Mouse (Mus musculus) liver, adult 2 months (tissue): ENCODE data around the gene Drd1. TPM values are rescaled to one million over a fixed set of nuclear protein-coding genes. Genes with fewer than 3 reads are reported as not detected.
A peak's percentile ranks its signal among the peaks of the same experiment; 100 is the strongest.

ENCODE experiments used
- DNase-seq: peaks from one replicate; pipeline ENCODE4 v3.0.0-alpha.2; 2011; ENCODE audit warnings: low read depth, low spot score; ENCODE audit errors: extremely low read depth
- H3K27ac ChIP-seq: fragments of 200-500 bp; replicated peaks from 2 replicates; pipeline ENCODE4 v1.5.1; 2012; ENCODE audit warnings: low read depth, mild to moderate bottlenecking, control low read depth, inconsistent platforms, low read length; ENCODE audit not compliant: insufficient read depth
- H3K27me3 ChIP-seq: fragments of 200-500 bp; 2 replicates; pipeline ENCODE4 v1.6.1; 2012; ENCODE audit warnings: mild to moderate bottlenecking, moderate library complexity, low read length, inconsistent platforms; ENCODE audit not compliant: control insufficient read depth, insufficient read depth
- H3K36me3 ChIP-seq: fragments of 200-500 bp; 2 replicates; pipeline ENCODE4 v1.6.1; 2012; ENCODE audit warnings: low read length, inconsistent platforms; ENCODE audit not compliant: control insufficient read depth, insufficient read depth
- H3K4me1 ChIP-seq: fragments of 200-500 bp; 2 replicates; pipeline ENCODE4 v1.6.1; 2011; ENCODE audit warnings: low read length; ENCODE audit not compliant: control insufficient read depth, insufficient read depth
- H3K4me3 ChIP-seq: fragments of 200-500 bp; 2 replicates; pipeline ENCODE4 v1.5.1; 2011; ENCODE audit warnings: low read depth, mild to moderate bottlenecking, control low read depth, low read length, moderate library complexity; ENCODE audit not compliant: insufficient read depth
- H3K79me2 ChIP-seq: fragments of 200-500 bp; 2 replicates; pipeline ENCODE4 v1.6.1; 2012; ENCODE audit warnings: inconsistent platforms, mild to moderate bottlenecking, low read length, moderate library complexity; ENCODE audit not compliant: control insufficient read depth, insufficient read depth
- H3K9ac ChIP-seq: fragments of 200-500 bp; 2 replicates; pipeline ENCODE4 v1.6.1; 2012; ENCODE audit warnings: low read depth, mild to moderate bottlenecking, control low read depth, inconsistent platforms, low read length
- CTCF ChIP-seq: fragments of 200-500 bp; IDR thresholded peaks from 2 replicates; pipeline ENCODE4 v1.5.1; 2011; ENCODE audit warnings: low read depth, low read length, control low read depth
- POLR2A ChIP-seq: fragments of 200-500 bp; IDR thresholded peaks from 2 replicates; pipeline ENCODE4 v1.6.1; 2011; ENCODE audit warnings: low read length, control low read depth; ENCODE audit not compliant: insufficient read depth; ENCODE audit errors: extremely low read depth
- WGBS: fragments of 180-500 bp; shearing (Covaris S2); methylation state at CpG from one replicate; pipeline ENCODE4 v1.1.7; 2018; 5-methylcytosine and 5-hydroxymethylcytosine counted together
- polyA plus RNA-seq: library from polyadenylated mRNA; depleted of rRNA; stranded (reverse); fragments of >200 nt; gene quantifications from 2 replicates; pipeline ENCODE4 v1.2.3, GENCODE M21; 2012
- total RNA-seq: library from RNA; depleted of rRNA; stranded (reverse); fragments of >200 nt; gene quantifications from 2 replicates; pipeline ENCODE4 v1.2.3, GENCODE M21; 2014

Gene Drd1
- total and polyA plus RNA-seq, 2 experiments: not detected

DNA sequence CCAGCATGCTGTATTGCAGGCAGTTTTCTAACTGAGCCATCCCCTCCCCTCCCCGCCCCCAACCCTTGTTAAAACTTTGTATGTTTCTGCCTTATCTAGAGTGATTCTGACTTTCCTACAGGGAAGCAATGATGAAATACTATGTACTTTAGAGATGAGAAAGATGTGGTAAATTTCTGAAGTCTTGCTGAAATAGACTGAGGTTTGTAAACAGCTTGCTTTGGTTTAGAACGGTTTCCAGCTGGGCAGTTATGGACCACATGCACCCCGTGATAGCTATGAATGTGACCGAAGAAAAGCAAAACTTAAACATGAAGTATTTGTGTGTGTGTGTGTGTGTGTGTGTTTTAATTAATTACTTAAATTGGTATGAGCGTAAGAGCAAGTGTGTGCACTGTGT, 29.3 kb upstream of the Drd1 start:
- no peak for TF ChIP-seq POLR2A
- no peak for TF ChIP-seq CTCF
- WGBS: 55% methylated on average over 5 of the region's 5 CpGs
- H3K27ac ChIP-seq: no peak overlapping the region
- peaks cover 7% of the 10 kb centered on the region; the same call in 1 of the 2 replicates for H3K79me2 ChIP-seq
- no peaks in the 10 kb centered on the region for H3K27me3 ChIP-seq
- DNase-seq: peak; percentile 34
- peaks cover 8% of the 10 kb centered on the region for H3K4me1 ChIP-seq
- no peak overlapping the region for H3K9ac ChIP-seq
- no peak overlapping the region for H3K4me3 ChIP-seq
- H3K36me3 ChIP-seq: peaks cover 40% of the 10 kb centered on the region

- no peak for DNase-seq
- 62% methylated on average over 4 of the region's 4 CpGs for WGBS
Measured at GRCm38 (mm10) chr13:54084178-54084577, 28.7 kb upstream of the Drd1 start.

GRCm38 (mm10) chr13:54082946-54083345, 27.4 kb upstream of the Drd1 start:
- DNase-seq: peak; percentile 27
- Histone ChIP-seq H3K79me2 (peaks cover 19% of the 10 kb centered on the region; the same call in 1 of the 2 replicates), H3K27ac (no peak overlapping the region), H3K4me3 (no peak overlapping the region), H3K4me1 (peaks cover 22% of the 10 kb centered on the region), H3K9ac (no peak overlapping the region), H3K27me3 (no peaks in the 10 kb centered on the region), H3K36me3 (peaks cover 24% of the 10 kb centered on the region)
- TF ChIP-seq POLR2A (no peak), CTCF (no peak)
- WGBS: 52% methylated on average over 5 of the region's 5 CpGs

More at GRCm38 (mm10) chr13:54084178-54084577, 28.7 kb upstream of the Drd1 start:
- TF ChIP-seq CTCF (no peak), POLR2A (no peak)
- Histone ChIP-seq H3K9ac (no peak overlapping the region), H3K27me3 (no peaks in the 10 kb centered on the region), H3K79me2 (peaks cover 11% of the 10 kb centered on the region; the same call in 1 of the 2 replicates), H3K4me3 (no peak overlapping the region), H3K27ac (no peak overlapping the region), H3K36me3 (peaks cover 35% of the 10 kb centered on the region), H3K4me1 (peaks cover 13% of the 10 kb centered on the region)

DNA sequence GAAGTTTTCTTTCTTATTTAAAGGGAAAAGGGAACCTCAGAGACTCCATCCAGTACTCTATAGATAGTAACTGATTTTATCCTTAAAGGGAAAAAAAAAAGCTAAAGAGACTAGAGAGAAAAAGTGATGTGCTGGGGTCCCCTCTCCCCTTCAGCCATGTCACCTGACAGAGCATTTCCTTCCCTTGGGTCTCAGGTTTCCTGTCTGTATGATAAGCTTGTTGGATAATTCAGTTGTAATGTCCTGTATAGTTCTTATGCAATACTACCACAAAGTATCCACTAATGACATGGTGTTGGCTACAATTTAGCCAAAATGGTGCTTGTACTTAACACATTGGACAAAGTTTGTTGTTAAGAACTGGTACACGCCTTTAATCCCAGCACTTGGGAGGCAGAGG, 25.3 kb upstream of the Drd1 start:
- peaks cover 7% of the 10 kb centered on the region for H3K36me3 ChIP-seq
- no peak overlapping the region for H3K4me3 ChIP-seq
- H3K27me3 ChIP-seq: no peaks in the 10 kb centered on the region
- peaks cover 38% of the 10 kb centered on the region for H3K4me1 ChIP-seq
- no peak overlapping the region for H3K9ac ChIP-seq
- WGBS: 50% methylated on average over 1 of the region's 1 CpGs
- TF ChIP-seq CTCF: no peak
- DNase-seq: peak; percentile 40
- peaks cover 19% of the 10 kb centered on the region; the same call in 1 of the 2 replicates for H3K79me2 ChIP-seq
- peak overlapping the region; percentile 86; the same call in 1 of the 2 replicates for H3K27ac ChIP-seq

DNA sequence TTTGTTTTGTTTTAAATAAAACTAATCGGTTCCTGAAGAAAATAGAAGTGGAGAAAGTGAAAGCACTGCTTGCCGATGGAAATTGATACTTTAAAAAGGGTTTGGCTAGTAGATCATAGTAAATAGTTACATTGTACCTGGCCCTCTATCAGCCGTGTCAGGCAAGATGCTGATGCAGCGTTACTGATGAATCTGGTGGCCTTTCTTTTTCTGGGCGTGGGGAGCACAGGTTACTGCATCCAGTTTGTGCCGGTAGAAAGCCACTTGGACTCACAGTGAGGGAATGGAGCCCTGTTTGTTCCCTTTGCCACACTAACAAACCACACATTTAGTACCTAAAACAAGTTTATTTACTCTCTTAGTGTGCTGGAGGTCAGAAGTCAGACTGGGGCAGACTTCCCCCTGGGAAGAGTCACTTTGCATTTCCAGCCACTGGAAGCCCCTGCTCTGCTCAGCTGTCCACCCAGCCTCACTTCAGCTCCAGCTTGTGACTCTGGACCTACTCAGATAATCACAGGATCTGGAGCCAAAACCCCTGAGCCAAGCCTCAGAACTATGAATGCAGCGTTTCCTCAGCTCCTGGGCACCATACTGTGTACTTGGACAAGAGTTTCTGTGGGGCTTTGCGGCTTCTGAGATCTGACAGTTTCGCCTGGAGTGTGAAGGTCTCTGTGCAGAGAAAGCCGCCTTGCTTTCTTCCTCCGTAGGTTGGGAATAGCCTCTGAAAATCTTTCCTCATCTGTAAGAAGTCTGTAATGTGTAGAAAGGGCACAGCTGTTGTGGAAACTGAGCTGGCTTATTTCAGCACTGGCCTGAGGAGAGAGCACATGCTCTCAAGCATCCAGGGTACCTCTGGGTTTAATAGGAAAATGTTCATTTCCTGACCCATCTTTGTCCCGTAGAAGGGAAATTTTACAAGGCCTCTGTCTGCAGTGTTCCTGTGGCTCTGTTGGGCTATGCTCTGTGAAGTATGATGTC, 24.6 kb upstream of the Drd1 start:
- Histone ChIP-seq H3K27me3 (no peaks in the 10 kb centered on the region), H3K36me3 (peaks cover 2% of the 10 kb centered on the region; the same call in 1 of the 2 replicates), H3K79me2 (peaks cover 23% of the 10 kb centered on the region; the same call in 1 of the 2 replicates), H3K4me3 (0 out of 2 replicates have a peak overlapping the region, but pooled peaks have one; percentile 17), H3K4me1 (peaks cover 43% of the 10 kb centered on the region), H3K9ac (peak overlapping the region; percentile 18; the same call in 1 of the 2 replicates), H3K27ac (peak overlapping the region; percentile 86)
- no peak for TF ChIP-seq CTCF
- no peak for TF ChIP-seq POLR2A
- WGBS: 35% methylated on average over 12 of the region's 12 CpGs
- peak; percentile 80 for DNase-seq
